Comparison of ENCODE assay signal across 8 mouse cellular contexts in genomic region chr5:74093556-74094428, GRCm38 (mm10). TPM values are rescaled to one million over a fixed set of nuclear protein-coding genes. Genes with fewer than 3 reads are reported as not detected.
A peak's percentile ranks its signal among the peaks of the same experiment; 100 is the strongest.
DNase-seq lines count a peak whose midpoint lies in the region; ATAC-seq and TF ChIP-seq lines count a peak whose summit lies in the region.

No protein-coding gene starts in this region.

- H3K9ac ChIP-seq in hindbrain, embryonic 12.5 days, result peak overlapping the region; percentile 96
- H3K9ac ChIP-seq in midbrain, embryonic 14.5 days (replicated peaks; ENCODE audit: low read length), result peak overlapping the region; percentile 94

- no peak for TF ChIP-seq POLR2A in kidney, adult 2 months (IDR thresholded peaks at IDR 0.05; ENCODE audit: low read depth, low read length)

- no peak for ATAC-seq in hindbrain, embryonic 12.5 days (ENCODE audit: low FRiP score)
- no peak for ATAC-seq in midbrain, embryonic 14.5 days (ENCODE audit: low FRiP score, low TSS enrichment)

- no peak for TF ChIP-seq CTCF in kidney, adult 2 months (conservative IDR thresholded peaks at IDR 0.05; ENCODE audit: insufficient read depth, insufficient read length, low read depth, low read length)

- no peaks in the 10 kb centered on the region for H3K36me3 ChIP-seq in kidney, adult 2 months (ENCODE audit: control insufficient read depth, insufficient read depth, low read length)
- H3K36me3 ChIP-seq in hindbrain, embryonic 12.5 days, result peaks cover 16% of the 10 kb centered on the region
- peaks cover 25% of the 10 kb centered on the region for H3K36me3 ChIP-seq in midbrain, embryonic 14.5 days (ENCODE audit: control insufficient read depth, insufficient read depth, low read length)

- H3K4me3 ChIP-seq in kidney, adult 2 months (ENCODE audit: insufficient read depth, low read depth, low read length), result peak overlapping the region; percentile 95
- H3K4me3 ChIP-seq in hindbrain, embryonic 12.5 days, result peak overlapping the region; percentile 90
- peak overlapping the region; percentile 83 for H3K4me3 ChIP-seq in midbrain, embryonic 14.5 days (replicated peaks; ENCODE audit: low read depth, low read length)

- peak overlapping the region; percentile 82 for H3K4me2 ChIP-seq in hindbrain, embryonic 12.5 days (replicated peaks)
- H3K4me2 ChIP-seq in midbrain, embryonic 14.5 days (ENCODE audit: low read length), result peak overlapping the region; percentile 83

- WGBS in kidney, adult 2 months, result 28% methylated on average over 11 of the region's 11 CpGs
- 25% methylated on average over 11 of the region's 11 CpGs for WGBS in hindbrain, embryonic 12.5 days
- WGBS in midbrain, embryonic 14.5 days, result 26% methylated on average over 11 of the region's 11 CpGs

- H3K27me3 ChIP-seq in kidney, adult 2 months (replicated peaks; ENCODE audit: control insufficient read depth, insufficient read depth, low read length), result no peaks in the 10 kb centered on the region
- no peaks in the 10 kb centered on the region for H3K27me3 ChIP-seq in hindbrain, embryonic 12.5 days
- H3K27me3 ChIP-seq in midbrain, embryonic 14.5 days (ENCODE audit: control insufficient read depth, insufficient read depth, low read length), result no peaks in the 10 kb centered on the region

- DNase-seq in kidney, adult 2 months, result peak; percentile 17
- DNase-seq in kidney, adult 11 months, result no peak
- peak; percentile 44 for DNase-seq in ZHBTc4 (ENCODE audit: low read depth, low spot score)
- peak; percentile 28 for DNase-seq in midbrain, embryonic 14.5 days
- DNase-seq in urinary bladder, postnatal 10 days (ENCODE audit: low spot score), result no peak
- no peak for DNase-seq in MN1 (ENCODE audit: low spot score)
- no peak for DNase-seq in ovary, postnatal 10 days (ENCODE audit: low spot score)

- H3K9me3 ChIP-seq in hindbrain, embryonic 12.5 days (replicated peaks), result no peaks in the 10 kb centered on the region
- no peaks in the 10 kb centered on the region for H3K9me3 ChIP-seq in midbrain, embryonic 14.5 days (ENCODE audit: control insufficient read depth, low read length)

- peak overlapping the region; percentile 94 for H3K27ac ChIP-seq in kidney, adult 2 months (ENCODE audit: insufficient read depth, low read depth, low read length)
- peak overlapping the region; percentile 87 for H3K27ac ChIP-seq in hindbrain, embryonic 12.5 days
- H3K27ac ChIP-seq in midbrain, embryonic 14.5 days (replicated peaks; ENCODE audit: low read depth, low read length), result peak overlapping the region; percentile 82

- H3K4me1 ChIP-seq in kidney, adult 2 months (ENCODE audit: control insufficient read depth, insufficient read depth, low read length), result peaks cover 9% of the 10 kb centered on the region; the same call in 1 of the 2 replicates
- H3K4me1 ChIP-seq in hindbrain, embryonic 12.5 days, result peaks cover 15% of the 10 kb centered on the region
- H3K4me1 ChIP-seq in midbrain, embryonic 14.5 days (ENCODE audit: control insufficient read depth, insufficient read depth, low read length), result peaks cover 13% of the 10 kb centered on the region

RNA-seq across cellular contexts. Expression of gene Usp46, which starts 25.6 kb away (rescaled TPM):
- 6.9 and 9.1 TPM in 2 replicates for polyA plus RNA-seq in kidney, adult 2 months (2012; rRNA removed)
- 36.9 and 44.9 TPM in 2 replicates for polyA plus RNA-seq in hindbrain, embryonic 12.5 days (2016; fragmentation: Nextera tagmentation; extraction: Ambion mirVana)
- 39.5 and 49.4 TPM in 2 replicates for polyA plus RNA-seq in midbrain, embryonic 14.5 days (2014; fragmentation: Nextera tagmentation; extraction: Ambion mirVana)

Comparison
In these comparisons a context has a peak if more than half of its experiments do, and no peak if none do; other contexts are left out.
1. DNase-seq: peak in kidney, adult 2 months (single experiment), ZHBTc4 (single experiment) and midbrain, embryonic 14.5 days (single experiment); none in kidney, adult 11 months (single experiment), urinary bladder, postnatal 10 days (single experiment), MN1 (single experiment) and ovary, postnatal 10 days (single experiment).
2. Peak in every context shown above with its lines, with median percentiles within 50 percentile points of each other: H3K27ac ChIP-seq and H3K4me3 ChIP-seq.